Mouse (Mus musculus) embryonic facial prominence, embryonic 12.5 days (tissue): ENCODE results near the gene Ccdc142. TPM values are rescaled to one million over a fixed set of nuclear protein-coding genes. Genes with fewer than 3 reads are reported as not detected.
A peak's percentile ranks its signal among the peaks of the same experiment; 100 is the strongest.

Experiments used
- ATAC-seq: fragments of 200-750 bp; cut with Nextera tagmentation; 2 replicates; pipeline ENCODE4 v1.8.0; 2017; ENCODE audit not compliant: insufficient number of reproducible peaks, insufficient read depth, low FRiP score, low TSS enrichment
- H3K27ac ChIP-seq: fragments of 300-500 bp; sonication (generic); 2 replicates; pipeline ENCODE4 v1.5.1; 2016; ENCODE audit warnings: mild to moderate bottlenecking
- H3K27me3 ChIP-seq: fragments of 300-500 bp; sonication (generic); 2 replicates; pipeline ENCODE4 v1.6.1; 2016; ENCODE audit warnings: mild to moderate bottlenecking, moderate library complexity
- H3K36me3 ChIP-seq: fragments of 300-500 bp; sonication (generic); 2 replicates; pipeline ENCODE4 v1.6.1; 2016; ENCODE audit warnings: mild to moderate bottlenecking
- H3K4me1 ChIP-seq: fragments of 300-500 bp; sonication (generic); 2 replicates; pipeline ENCODE4 v1.6.1; 2016
- H3K4me2 ChIP-seq: fragments of 300-500 bp; sonication (generic); replicated peaks from 2 replicates; pipeline ENCODE4 v1.6.1; 2016; ENCODE audit warnings: mild to moderate bottlenecking, moderate library complexity
- H3K4me3 ChIP-seq: fragments of 300-500 bp; sonication (generic); 2 replicates; pipeline ENCODE4 v1.5.1; 2016; ENCODE audit warnings: mild to moderate bottlenecking
- H3K9ac ChIP-seq: fragments of 300-500 bp; sonication (generic); 2 replicates; pipeline ENCODE4 v1.6.1; 2016; ENCODE audit warnings: mild to moderate bottlenecking, moderate library complexity
- H3K9me3 ChIP-seq: fragments of 300-500 bp; sonication (generic); 2 replicates; pipeline ENCODE4 v1.6.1; 2016; ENCODE audit warnings: mild to moderate bottlenecking, moderate library complexity
- WGBS: fragments of 180-500 bp; shearing (Covaris S2); methylation state at CpG from one replicate; pipeline ENCODE4 v1.1.7; 2016; 5-methylcytosine and 5-hydroxymethylcytosine counted together
- microRNA counts: library from miRNA; unstranded; fragments of <30 nt; microRNA quantifications from one replicate; lab custom pipeline; 2017
- microRNA-seq: library from miRNA; unstranded; fragments of <30 nt; microRNA quantifications from one replicate; pipeline ENCODE4, GENCODE M21; 2017
- polyA plus RNA-seq: library from polyadenylated mRNA; unstranded; fragments of >200 nt; fragmentation: Nextera tagmentation; extraction: Ambion mirVana; gene quantifications from 2 replicates; pipeline ENCODE4 v1.2.1, GENCODE M21; 2016

Ccdc142 gene
- polyA plus RNA-seq, 1 experiment from 2014 or later = 2.9 TPM

GRCm38 (mm10) chr6:83147280-83147679 is 45.9 kb downstream of the Ccdc142 start:
- no peak overlapping the region for H3K9ac ChIP-seq
- WGBS = 59% methylated on average over 7 of the region's 7 CpGs
- no peaks in the 10 kb centered on the region for H3K9me3 ChIP-seq
- no peaks in the 10 kb centered on the region for H3K27me3 ChIP-seq
- H3K4me3 ChIP-seq = no peak overlapping the region
- ATAC-seq = no peak
- no peak overlapping the region for H3K4me2 ChIP-seq
- H3K36me3 ChIP-seq = peaks cover 60% of the 10 kb centered on the region
- no peak overlapping the region for H3K27ac ChIP-seq
- peaks cover 9% of the 10 kb centered on the region for H3K4me1 ChIP-seq

- Histone ChIP-seq H3K4me3 (no peak overlapping the region), H3K9me3 (no peaks in the 10 kb centered on the region), H3K27me3 (no peaks in the 10 kb centered on the region), H3K36me3 (peaks cover 66% of the 10 kb centered on the region), H3K4me1 (peaks cover 16% of the 10 kb centered on the region), H3K27ac (peak overlapping the region; percentile 24; the same call in 1 of the 2 replicates), H3K9ac (no peak overlapping the region), H3K4me2 (no peak overlapping the region)
- 48% methylated on average over 8 of the region's 8 CpGs for WGBS
- ATAC-seq = no peak
Measured at GRCm38 (mm10) chr6:83151721-83152120, 50.3 kb downstream of the Ccdc142 start.

- Histone ChIP-seq H3K4me2 (no peak overlapping the region), H3K9ac (no peak overlapping the region), H3K27me3 (no peaks in the 10 kb centered on the region), H3K27ac (no peak overlapping the region), H3K9me3 (no peaks in the 10 kb centered on the region), H3K4me1 (peaks cover 16% of the 10 kb centered on the region), H3K36me3 (peaks cover 52% of the 10 kb centered on the region), H3K4me3 (no peak overlapping the region)
- no peak for ATAC-seq
- 83% methylated on average over 12 of the region's 12 CpGs for WGBS
Measured at GRCm38 (mm10) chr6:83153038-83153437, 51.6 kb downstream of the Ccdc142 start.

GRCm38 (mm10) chr6:83153485-83153884 is 52.1 kb downstream of the Ccdc142 start:
- no peak overlapping the region for H3K4me2 ChIP-seq
- H3K4me1 ChIP-seq = peaks cover 16% of the 10 kb centered on the region
- peaks cover 48% of the 10 kb centered on the region for H3K36me3 ChIP-seq
- H3K27ac ChIP-seq = no peak overlapping the region
- WGBS = 68% methylated on average over 5 of the region's 5 CpGs
- no peaks in the 10 kb centered on the region for H3K27me3 ChIP-seq
- no peak overlapping the region for H3K9ac ChIP-seq
- no peak for ATAC-seq
- no peak overlapping the region for H3K4me3 ChIP-seq
- no peaks in the 10 kb centered on the region for H3K9me3 ChIP-seq

GRCm38 (mm10) chr6:83155552-83156238 is 54.3 kb downstream of the Ccdc142 start:
- Histone ChIP-seq H3K27me3 (peaks cover 9% of the 10 kb centered on the region), H3K36me3 (peaks cover 26% of the 10 kb centered on the region; the same call in 1 of the 2 replicates), H3K9me3 (no peaks in the 10 kb centered on the region), H3K4me2 (peak overlapping the region; percentile 86), H3K4me3 (peak overlapping the region; percentile 55), H3K9ac (peak overlapping the region; percentile 61), H3K4me1 (peaks cover 16% of the 10 kb centered on the region), H3K27ac (no peak overlapping the region)
- WGBS = 8% methylated on average over 23 of the region's 23 CpGs
- ATAC-seq = 0 out of 2 replicates have a peak, but pooled peaks have one; percentile 4

GRCm38 (mm10) chr6:83156259-83156684 is 54.9 kb downstream of the Ccdc142 start, which contains the start of the genes Wdr54 and 1700003E16Rik:
Wdr54 (minus strand) TSS chr6:83156397.
1700003E16Rik (plus strand) TSS chr6:83156404.
- Histone ChIP-seq H3K4me2 (peak within 1 kb of the TSS; percentile 86), H3K27me3 (peaks cover 15% of the 10 kb centered on the region), H3K9ac (peak within 1 kb of the TSS; percentile 61), H3K4me3 (peak within 1 kb of the TSS; percentile 55), H3K4me1 (peaks cover 16% of the 10 kb centered on the region), H3K27ac (no peak within 1 kb of the TSS), H3K9me3 (no peaks in the 10 kb centered on the region), H3K36me3 (peaks cover 21% of the 10 kb centered on the region; the same call in 1 of the 2 replicates)
- WGBS = 1% methylated on average over 32 of the region's 32 CpGs
- ATAC-seq = peak; percentile 83

MicroRNA genes within 50 kb of the gene (microRNA counts, 519-probe panel; counts per million panel counts)
- microRNA mmu-miR-3470a+mmu-miR-3470b (lab: Ali Mortazavi, UCI) = 460 counts per million, percentile 65 among the panel's probes with 10 or more counts

Small RNA genes within 50 kb of the gene (microRNA-seq; reads per million reads assigned to microRNA genes)
- not detected for gene Mir3470a

Other genes with a start within 250 kb of the Ccdc142 start
- gene Sema4f, start 161.8 kb upstream of the Ccdc142 start, polyA plus RNA-seq = 7.0 and 7.7 TPM in 2 replicates
- gene M1ap, start 154.7 kb upstream of the Ccdc142 start, polyA plus RNA-seq = 0.31 TPM in 2 replicates
- 11.0 and 11.8 TPM in 2 replicates for gene Dok1, start 68.1 kb upstream of the Ccdc142 start, polyA plus RNA-seq
- 17.9 and 21.9 TPM in 2 replicates for gene Loxl3, start 67.4 kb upstream of the Ccdc142 start, polyA plus RNA-seq
- gene Aup1, start 47.1 kb upstream of the Ccdc142 start, polyA plus RNA-seq = 154 and 167 TPM in 2 replicates
- 74.1 and 77.8 TPM in 2 replicates for gene Htra2, start 46.3 kb upstream of the Ccdc142 start, polyA plus RNA-seq
- gene Dqx1, start 43.8 kb upstream of the Ccdc142 start, polyA plus RNA-seq = 1.5 and 1.6 TPM in 2 replicates
- gene Tlx2, start 31.3 kb upstream of the Ccdc142 start, polyA plus RNA-seq = 8.2 and 11.8 TPM in 2 replicates
- 41.0 and 44.4 TPM in 2 replicates for gene Pcgf1, start 23.7 kb upstream of the Ccdc142 start, polyA plus RNA-seq
- 0.57 and 1.1 TPM in 2 replicates for gene Lbx2, start 15.2 kb upstream of the Ccdc142 start, polyA plus RNA-seq
- 3.5 and 4.2 TPM in 2 replicates for gene Gm42688, start within 50 bp of the Ccdc142 start, polyA plus RNA-seq
- gene Mrpl53, start 7.4 kb downstream of the Ccdc142 start, polyA plus RNA-seq = 132 and 139 TPM in 2 replicates
- gene Mogs, start 13.9 kb downstream of the Ccdc142 start, polyA plus RNA-seq = 54.9 and 55.2 TPM in 2 replicates
- 193 and 204 TPM in 2 replicates for gene Wbp1, start 20.0 kb downstream of the Ccdc142 start, polyA plus RNA-seq
- 17.9 and 21.4 TPM in 2 replicates for gene Ino80b, start 23.8 kb downstream of the Ccdc142 start, polyA plus RNA-seq
- gene Rtkn, start 33.9 kb downstream of the Ccdc142 start, polyA plus RNA-seq = 51.3 and 54.6 TPM in 2 replicates
- 10.0 and 11.3 TPM in 2 replicates for gene Wdr54, start 54.8 kb downstream of the Ccdc142 start, polyA plus RNA-seq
- 2.8 and 2.9 TPM in 2 replicates for gene 1700003E16Rik, start 54.8 kb downstream of the Ccdc142 start, polyA plus RNA-seq
- gene Dctn1, start 64.3 kb downstream of the Ccdc142 start, polyA plus RNA-seq = 121 and 126 TPM in 2 replicates
- gene Slc4a5, start 118.2 kb downstream of the Ccdc142 start, polyA plus RNA-seq = 0.62 and 1.1 TPM in 2 replicates
- gene Mthfd2, start 224.3 kb downstream of the Ccdc142 start, polyA plus RNA-seq = 36.4 and 39.7 TPM in 2 replicates
- 62.8 and 71.0 TPM in 2 replicates for gene Mob1a, start 224.4 kb downstream of the Ccdc142 start, polyA plus RNA-seq
- gene Bola3, start 247.5 kb downstream of the Ccdc142 start, polyA plus RNA-seq = 117 and 126 TPM in 2 replicates